Mouse (Mus musculus) kidney, embryonic 16.5 days (tissue): Measurements from ENCODE around the gene Dph5. TPM values are rescaled to one million over a fixed set of nuclear protein-coding genes. Genes with fewer than 3 reads are reported as not detected.

Source experiments
- ATAC-seq: fragments of 200-750 bp; cut with Nextera tagmentation; 2 replicates; pipeline ENCODE4 v1.8.0; 2017; ENCODE audit warnings: moderate TSS enrichment; ENCODE audit not compliant: low FRiP score, low TSS enrichment
- H3K27ac ChIP-seq: fragments of 300-500 bp; sonication (generic); 2 replicates; pipeline ENCODE4 v1.5.1; 2014; ENCODE audit warnings: low read length
- H3K27me3 ChIP-seq: fragments of 300-500 bp; sonication (generic); 2 replicates; pipeline ENCODE4 v1.6.1; 2014; ENCODE audit warnings: low read length, control low read depth, mixed read lengths; ENCODE audit not compliant: insufficient read depth
- H3K36me3 ChIP-seq: fragments of 300-500 bp; sonication (generic); 2 replicates; pipeline ENCODE4 v1.6.1; 2014; ENCODE audit warnings: low read length, control low read depth, mixed read lengths; ENCODE audit not compliant: insufficient read depth
- H3K4me1 ChIP-seq: fragments of 300-500 bp; sonication (generic); 2 replicates; pipeline ENCODE4 v1.6.1; 2014; ENCODE audit warnings: low read length, control low read depth, mixed read lengths; ENCODE audit not compliant: insufficient read depth
- H3K4me2 ChIP-seq: fragments of 300-500 bp; sonication (generic); replicated peaks from 2 replicates; pipeline ENCODE4 v1.6.1; 2014; ENCODE audit warnings: low read depth, low read length
- H3K4me3 ChIP-seq: fragments of 300-500 bp; sonication (generic); 2 replicates; pipeline ENCODE4 v1.5.1; 2014; ENCODE audit warnings: mild to moderate bottlenecking, low read length
- H3K9ac ChIP-seq: fragments of 300-500 bp; sonication (generic); replicated peaks from 2 replicates; pipeline ENCODE4 v1.6.1; 2014; ENCODE audit warnings: low read length
- H3K9me3 ChIP-seq: fragments of 300-500 bp; sonication (generic); 2 replicates; pipeline ENCODE4 v1.6.1; 2016; ENCODE audit warnings: low read length, control low read depth
- WGBS: fragments of 180-500 bp; shearing (Covaris S2); extraction: QIAGEN DNeasy Blood & Tissue Kit; methylation state at CpG from one replicate; pipeline ENCODE4 v1.1.7; 2014; 5-methylcytosine and 5-hydroxymethylcytosine counted together
- polyA plus RNA-seq: library from polyadenylated mRNA; unstranded; fragments of >200 nt; fragmentation: Nextera tagmentation; extraction: Ambion mirVana; gene quantifications from 2 replicates; pipeline ENCODE4 v1.2.1, GENCODE M21; 2015

Dph5 gene
- polyA plus RNA-seq = 27.3 and 28.5 TPM in 2 replicates

DNA sequence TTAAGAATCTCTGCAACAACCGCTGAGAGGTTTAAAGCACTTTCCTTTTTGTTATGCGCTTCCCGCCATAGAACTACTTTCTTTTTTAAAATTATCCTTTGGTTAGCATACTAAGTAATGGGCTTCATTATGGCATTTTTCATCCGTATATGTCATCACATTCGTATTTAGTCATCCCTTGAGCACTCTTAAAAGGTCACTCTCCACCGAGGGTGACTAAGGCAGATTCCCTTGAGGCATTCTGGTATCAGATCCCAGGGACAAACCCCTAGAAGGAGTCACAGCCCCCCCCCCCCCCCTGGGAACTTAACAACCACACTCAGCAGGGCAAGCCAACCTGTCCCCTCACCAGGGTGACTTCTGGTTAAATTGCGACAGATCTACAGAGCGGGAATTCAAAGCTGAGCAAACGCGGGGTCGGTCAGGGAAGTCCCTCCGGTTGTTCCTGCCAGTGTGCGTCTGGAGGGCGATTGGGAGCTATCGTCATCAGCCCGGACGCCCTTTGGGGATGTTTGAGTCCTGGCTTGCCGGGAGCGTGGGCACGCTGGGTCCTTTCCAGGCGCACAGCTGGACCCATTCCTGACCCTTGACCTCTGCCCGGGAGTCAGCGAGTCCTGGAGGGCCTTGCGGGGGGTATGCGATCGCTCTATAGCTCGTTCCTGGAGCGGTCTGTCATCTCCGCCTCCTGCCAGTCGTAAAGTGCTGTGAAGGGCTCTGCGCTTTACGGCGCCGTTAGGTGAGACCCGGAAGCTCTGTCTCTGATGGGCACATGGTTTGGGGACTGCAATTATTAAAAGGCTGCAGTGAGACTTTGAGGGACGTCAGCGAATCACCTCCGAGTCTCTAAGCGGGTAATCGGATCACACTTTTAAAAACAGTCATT, at the start of gene Dph5:
Dph5 (plus strand) TSS at position 411 of the 883 bp plus-strand sequence.
- under 1% methylated on average over 40 of the region's 40 CpGs for WGBS
- H3K36me3 ChIP-seq = no peaks in the 10 kb centered on the region
- peak; percentile 97 for ATAC-seq
- no peaks in the 10 kb centered on the region for H3K9me3 ChIP-seq
- H3K27me3 ChIP-seq = no peaks in the 10 kb centered on the region
- peak within 1 kb of the TSS; percentile 59 for H3K9ac ChIP-seq
- no peaks in the 10 kb centered on the region for H3K4me1 ChIP-seq
- H3K4me3 ChIP-seq = peak within 1 kb of the TSS; percentile 93
- peak within 1 kb of the TSS; percentile 79 for H3K27ac ChIP-seq
- peak within 1 kb of the TSS; percentile 72 for H3K4me2 ChIP-seq

DNA sequence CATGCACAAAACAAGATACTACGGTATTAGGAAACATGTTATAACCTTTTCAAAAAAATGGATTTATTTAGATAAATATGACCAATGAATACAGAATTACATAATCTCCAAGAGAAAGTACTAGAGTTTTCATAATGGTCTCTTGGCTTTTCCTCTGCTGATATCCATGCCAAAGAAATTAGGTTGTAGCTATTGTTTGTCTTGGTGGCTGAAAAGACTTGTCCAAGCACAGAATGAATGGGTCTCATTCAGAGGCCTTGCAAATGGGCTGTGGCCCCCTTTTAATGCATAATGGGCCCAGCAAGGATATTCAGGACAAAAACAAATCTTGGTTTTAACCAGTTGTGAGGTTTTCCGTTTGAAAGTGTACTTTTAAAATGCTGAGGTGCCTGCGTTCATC, 43.1 kb upstream of the Dph5 start:
- no peaks in the 10 kb centered on the region for H3K36me3 ChIP-seq
- H3K9me3 ChIP-seq = no peaks in the 10 kb centered on the region
- ATAC-seq = no peak
- H3K27ac ChIP-seq = no peak overlapping the region
- WGBS = 84% methylated on average over 3 of the region's 3 CpGs
- H3K27me3 ChIP-seq = peaks cover 2% of the 10 kb centered on the region; the same call in 1 of the 2 replicates
- no peak overlapping the region for H3K9ac ChIP-seq
- no peak overlapping the region for H3K4me2 ChIP-seq
- H3K4me1 ChIP-seq = no peaks in the 10 kb centered on the region
- H3K4me3 ChIP-seq = no peak overlapping the region

DNA sequence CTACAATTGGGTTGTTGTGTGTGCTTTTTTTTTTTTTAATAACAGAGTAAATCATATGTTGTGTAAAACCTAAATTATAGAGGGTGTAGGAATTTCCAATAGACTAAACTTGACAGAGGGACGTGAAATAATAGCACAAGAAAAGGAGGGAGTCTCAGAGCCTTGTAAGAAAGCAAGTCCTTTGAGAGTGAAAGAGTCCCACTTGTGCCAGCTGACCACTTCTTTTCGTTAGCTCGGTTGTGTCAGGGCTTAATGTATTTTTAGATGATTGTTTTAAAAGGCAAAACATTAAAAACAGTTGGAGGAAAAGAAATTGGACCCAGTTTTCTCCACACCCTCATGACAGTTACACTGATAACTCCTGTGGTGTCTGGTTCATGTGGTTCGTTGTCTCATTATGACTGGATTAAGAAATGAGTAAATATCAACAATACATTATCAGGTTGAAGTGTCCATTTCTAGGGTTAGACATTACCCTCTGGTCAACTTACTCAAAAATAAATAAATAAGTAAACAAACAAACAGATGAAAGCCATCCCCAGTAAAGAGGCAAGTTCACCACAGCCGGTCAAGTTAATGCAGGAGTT, 42.5 kb upstream of the Dph5 start:
- Histone ChIP-seq H3K4me2 (no peak overlapping the region), H3K9ac (no peak overlapping the region), H3K27ac (no peak overlapping the region), H3K9me3 (no peaks in the 10 kb centered on the region), H3K36me3 (no peaks in the 10 kb centered on the region), H3K4me1 (no peaks in the 10 kb centered on the region), H3K27me3 (peaks cover 2% of the 10 kb centered on the region; the same call in 1 of the 2 replicates), H3K4me3 (no peak overlapping the region)
- ATAC-seq = no peak
- WGBS = 90% methylated on average over 5 of the region's 5 CpGs

DNA sequence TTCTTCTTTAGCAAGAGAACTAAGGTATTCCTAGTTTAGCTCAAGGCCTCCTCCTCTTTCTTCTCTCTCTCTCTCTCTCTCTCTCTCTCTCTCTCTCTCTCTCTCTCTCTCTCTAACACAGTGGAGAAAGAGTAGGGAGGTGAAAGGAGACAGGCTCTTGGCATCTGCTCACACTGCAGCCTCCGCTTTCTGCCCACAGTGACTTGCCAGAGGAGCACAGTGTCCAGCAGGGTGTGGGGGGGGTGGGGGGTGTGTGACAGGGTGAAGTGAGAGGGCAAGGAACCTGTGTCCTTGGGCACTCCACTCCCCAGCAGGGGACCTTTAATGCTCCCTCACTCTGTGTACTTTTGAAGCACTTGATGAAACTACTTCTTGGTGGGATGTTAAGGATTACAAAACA, 41.9 kb upstream of the Dph5 start:
- no peaks in the 10 kb centered on the region for H3K9me3 ChIP-seq

DNA sequence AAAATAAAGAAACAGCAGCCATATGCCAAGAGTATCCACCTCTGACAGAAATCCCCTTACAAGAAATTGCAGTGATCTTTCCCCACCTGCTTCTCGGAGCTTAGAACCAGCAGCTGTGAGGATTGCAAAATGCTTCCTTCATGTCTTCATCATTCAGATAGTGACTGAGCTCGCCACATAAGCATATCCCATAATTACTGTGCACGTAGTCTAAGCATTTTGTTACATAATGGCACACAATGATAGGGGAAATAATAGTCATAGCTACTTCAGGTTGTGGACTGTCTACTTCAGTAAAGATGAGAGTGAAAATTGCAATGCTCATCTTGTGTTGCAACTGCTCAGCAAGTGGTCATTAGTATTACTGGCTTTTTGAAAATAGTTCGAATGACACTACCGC, 41.5 kb upstream of the Dph5 start:
- Histone ChIP-seq H3K9me3 (no peaks in the 10 kb centered on the region), H3K36me3 (no peaks in the 10 kb centered on the region), H3K27me3 (peaks cover 2% of the 10 kb centered on the region; the same call in 1 of the 2 replicates), H3K4me3 (no peak overlapping the region), H3K4me2 (no peak overlapping the region), H3K27ac (no peak overlapping the region), H3K9ac (no peak overlapping the region), H3K4me1 (no peaks in the 10 kb centered on the region)
- WGBS = 92% methylated on average over 5 of the region's 5 CpGs
- no peak for ATAC-seq

More for the DNA sequence above, 41.9 kb upstream of the Dph5 start:
- WGBS = 100% methylated on average over 1 of the region's 1 CpGs
- Histone ChIP-seq H3K4me2 (no peak overlapping the region), H3K4me3 (no peak overlapping the region), H3K36me3 (no peaks in the 10 kb centered on the region), H3K27ac (no peak overlapping the region), H3K9ac (no peak overlapping the region), H3K4me1 (no peaks in the 10 kb centered on the region), H3K27me3 (peaks cover 2% of the 10 kb centered on the region; the same call in 1 of the 2 replicates)
- ATAC-seq = no peak

DNA sequence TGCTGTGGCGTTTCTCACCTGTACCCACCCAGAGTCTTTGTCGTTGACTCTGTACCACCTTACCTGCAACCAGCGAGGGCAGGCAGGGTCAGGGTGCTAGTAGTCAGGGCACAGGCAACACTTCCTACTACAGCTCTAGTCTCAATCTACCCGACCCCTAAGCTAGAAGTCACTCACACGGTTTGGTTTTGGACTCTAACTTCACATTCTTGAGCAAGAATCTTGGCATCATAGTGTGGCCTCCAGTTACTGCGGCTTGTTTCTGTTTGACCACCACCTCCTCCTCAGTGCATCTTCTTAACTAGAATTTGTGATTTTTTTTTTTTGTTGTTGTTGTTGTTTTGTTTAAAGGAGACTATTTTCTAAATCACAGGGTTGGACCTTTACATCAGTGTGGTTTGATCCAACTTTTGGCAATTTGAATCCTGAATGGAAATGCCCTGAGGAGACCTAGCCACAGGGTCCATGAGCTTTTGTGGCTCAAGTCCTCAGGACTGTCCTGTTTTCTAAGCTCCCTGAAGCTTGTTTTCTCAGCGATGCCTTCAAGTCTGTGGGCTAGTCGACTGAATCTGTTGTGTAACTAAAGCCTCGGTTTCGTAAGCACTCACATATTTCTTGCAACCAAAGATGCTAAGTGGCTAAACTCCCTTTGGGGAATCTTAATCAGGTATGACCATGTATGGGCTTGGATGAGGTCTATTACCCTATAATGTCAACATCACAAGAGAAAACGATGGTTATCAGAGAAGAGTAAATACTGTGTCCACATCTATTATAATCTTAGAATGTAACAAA, 38.8 kb upstream of the Dph5 start:
- Histone ChIP-seq H3K4me2 (no peak overlapping the region), H3K27me3 (peaks cover 2% of the 10 kb centered on the region; the same call in 1 of the 2 replicates), H3K9ac (no peak overlapping the region), H3K9me3 (no peaks in the 10 kb centered on the region), H3K27ac (no peak overlapping the region), H3K4me3 (no peak overlapping the region), H3K36me3 (no peaks in the 10 kb centered on the region), H3K4me1 (no peaks in the 10 kb centered on the region)
- 78% methylated on average over 11 of the region's 11 CpGs for WGBS
- no peak for ATAC-seq

DNA sequence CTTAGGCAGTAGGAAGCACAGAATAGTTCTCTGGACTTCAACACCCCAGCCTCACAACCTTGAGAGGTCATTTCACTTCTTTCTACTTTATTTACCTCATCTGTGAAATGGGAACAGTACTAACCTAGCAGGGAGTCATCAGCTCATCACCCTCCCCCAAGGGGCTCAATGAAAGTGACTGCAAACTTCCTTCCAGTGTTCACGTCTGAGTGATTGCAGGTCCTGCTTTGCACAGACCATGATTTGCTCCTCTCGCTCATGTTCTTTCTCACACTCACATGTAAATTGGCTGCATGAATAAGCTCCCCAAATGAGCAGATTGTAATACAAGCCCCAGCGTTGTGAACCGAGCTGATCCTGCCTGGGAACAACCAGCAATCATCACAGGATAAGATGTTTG, 36.7 kb upstream of the Dph5 start:
- ATAC-seq = no peak
- H3K9ac ChIP-seq = no peak overlapping the region
- H3K27me3 ChIP-seq = peaks cover 2% of the 10 kb centered on the region; the same call in 1 of the 2 replicates
- H3K4me1 ChIP-seq = no peaks in the 10 kb centered on the region
- H3K4me2 ChIP-seq = no peak overlapping the region
- no peak overlapping the region for H3K4me3 ChIP-seq
- H3K36me3 ChIP-seq = no peaks in the 10 kb centered on the region
- H3K9me3 ChIP-seq = no peaks in the 10 kb centered on the region
- no peak overlapping the region for H3K27ac ChIP-seq
- WGBS = 60% methylated on average over 4 of the region's 4 CpGs

DNA sequence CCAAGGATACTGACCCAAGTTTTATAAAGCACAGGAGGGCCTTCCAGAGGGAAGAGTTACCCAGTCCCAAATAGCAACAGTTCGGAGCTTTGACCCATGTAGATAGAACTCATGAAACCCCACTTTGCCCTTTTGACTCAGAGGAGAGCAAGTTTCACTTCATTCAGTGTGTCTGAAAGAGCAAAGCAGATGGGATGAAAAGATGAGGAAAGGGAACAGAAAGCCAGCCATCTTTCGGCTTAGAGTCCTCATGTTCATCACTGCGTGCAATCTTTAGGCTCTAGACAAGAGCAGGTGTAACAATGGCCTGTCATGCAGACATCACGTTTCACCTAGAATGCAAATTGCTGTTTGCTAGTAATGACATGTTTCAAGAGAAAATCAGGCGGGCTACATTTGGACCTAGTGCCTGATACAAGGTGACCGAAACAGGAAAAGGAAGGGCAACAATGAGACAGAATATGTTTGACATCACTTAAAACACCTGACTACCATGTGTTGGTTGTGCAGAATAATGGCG, 32.9 kb upstream of the Dph5 start:
- no peaks in the 10 kb centered on the region for H3K36me3 ChIP-seq
- H3K4me3 ChIP-seq = no peak overlapping the region
- H3K27ac ChIP-seq = no peak overlapping the region
- H3K27me3 ChIP-seq = no peaks in the 10 kb centered on the region
- H3K9me3 ChIP-seq = no peaks in the 10 kb centered on the region
- H3K4me2 ChIP-seq = no peak overlapping the region
- ATAC-seq = no peak
- H3K9ac ChIP-seq = no peak overlapping the region
- H3K4me1 ChIP-seq = no peaks in the 10 kb centered on the region
- WGBS = 94% methylated on average over 7 of the region's 7 CpGs

DNA sequence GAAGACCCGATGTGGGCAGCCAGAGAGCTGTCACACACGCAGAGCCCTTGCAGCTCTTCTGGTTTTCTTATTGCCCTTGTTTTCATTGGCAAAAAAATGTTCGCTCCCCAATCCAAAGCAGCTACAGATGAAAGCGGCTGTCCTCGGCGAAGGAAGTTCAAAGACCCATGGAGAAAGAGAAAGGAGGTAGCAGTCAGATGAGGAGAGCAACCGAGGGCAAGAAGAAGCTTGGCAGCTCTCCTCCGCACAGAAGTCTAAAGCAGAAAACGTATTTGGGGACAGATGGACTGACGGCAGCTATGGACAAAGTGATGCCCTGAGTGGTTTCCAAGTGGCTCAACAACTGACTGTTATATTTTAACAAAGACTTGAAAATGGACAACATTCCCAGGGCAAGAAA, 32.1 kb upstream of the Dph5 start:
- WGBS = 64% methylated on average over 10 of the region's 10 CpGs
- ATAC-seq = no peak

More for the DNA sequence above, 32.1 kb upstream of the Dph5 start:
- Histone ChIP-seq H3K9ac (no peak overlapping the region), H3K9me3 (no peaks in the 10 kb centered on the region), H3K27me3 (no peaks in the 10 kb centered on the region), H3K4me3 (no peak overlapping the region), H3K27ac (no peak overlapping the region), H3K4me2 (no peak overlapping the region), H3K36me3 (no peaks in the 10 kb centered on the region), H3K4me1 (no peaks in the 10 kb centered on the region)
